Mouse (Mus musculus) retina, embryonic 14.5 days (tissue): ENCODE measurements around the gene Ubr7.

Experiments
- DNase-seq: peaks from one replicate; pipeline ENCODE4 v3.0.0-alpha.2; 2015; ENCODE audit warnings: low spot score

Gene Ubr7

GRCm38 (mm10) chr12:102757689-102758402 lies at the start of gene Ubr7, which contains the start of the genes Gm28051 and Gon7:
Ubr7 (plus strand) TSS chr12:102757967.
Gm28051 (minus strand) TSS chr12:102757765.
Gon7 (minus strand) TSS chr12:102757803.
- DNase-seq, result peak; percentile 97

GRCm38 (mm10) chr12:102708220-102708619 lies 49.5 kb upstream of the Ubr7 start:
- no peak for DNase-seq

- no peak for DNase-seq
Observed at GRCm38 (mm10) chr12:102709896-102710295, 47.9 kb upstream of the Ubr7 start.

GRCm38 (mm10) chr12:102710851-102711375 lies 46.9 kb upstream of the Ubr7 start:
- no peak for DNase-seq

DNA sequence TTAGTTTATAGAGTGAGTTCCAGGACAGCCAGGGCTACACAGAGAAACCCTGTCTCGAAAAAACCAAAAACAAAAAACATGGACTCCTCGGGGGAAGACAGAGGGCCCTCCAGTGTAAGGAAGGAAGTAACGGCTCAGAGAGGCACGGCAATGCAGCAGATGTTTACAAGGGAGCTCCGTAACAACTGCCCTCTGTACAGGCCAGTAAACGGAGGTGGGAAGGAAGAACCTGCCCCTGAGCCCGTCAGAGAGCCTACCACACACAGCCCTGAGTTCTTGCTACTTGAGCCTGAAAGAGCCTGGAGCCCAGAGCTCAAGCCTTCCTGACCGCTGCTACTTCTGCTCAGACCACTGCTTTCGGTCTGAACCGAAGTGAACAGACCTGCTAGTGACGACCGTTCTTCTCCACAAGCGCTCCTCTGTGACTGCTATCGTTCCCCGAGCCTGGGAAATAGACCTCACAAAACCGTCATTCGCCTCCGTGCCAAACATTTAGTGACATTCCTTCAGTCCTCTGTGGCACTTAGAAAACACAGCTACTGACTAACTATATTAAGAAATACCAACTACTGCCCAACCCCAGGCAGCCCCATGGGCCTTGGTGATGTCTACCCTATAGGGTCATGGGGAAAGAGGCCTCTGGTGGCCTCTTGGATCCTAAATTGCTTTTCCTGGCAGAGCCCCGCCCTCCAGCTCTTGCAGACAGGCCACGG lies 44.5 kb upstream of the Ubr7 start:
- no peak for DNase-seq

- no peak for DNase-seq
Observed at GRCm38 (mm10) chr12:102714116-102714515, 43.7 kb upstream of the Ubr7 start.

GRCm38 (mm10) chr12:102714654-102715395 lies 42.9 kb upstream of the Ubr7 start:
- no peak for DNase-seq

DNA sequence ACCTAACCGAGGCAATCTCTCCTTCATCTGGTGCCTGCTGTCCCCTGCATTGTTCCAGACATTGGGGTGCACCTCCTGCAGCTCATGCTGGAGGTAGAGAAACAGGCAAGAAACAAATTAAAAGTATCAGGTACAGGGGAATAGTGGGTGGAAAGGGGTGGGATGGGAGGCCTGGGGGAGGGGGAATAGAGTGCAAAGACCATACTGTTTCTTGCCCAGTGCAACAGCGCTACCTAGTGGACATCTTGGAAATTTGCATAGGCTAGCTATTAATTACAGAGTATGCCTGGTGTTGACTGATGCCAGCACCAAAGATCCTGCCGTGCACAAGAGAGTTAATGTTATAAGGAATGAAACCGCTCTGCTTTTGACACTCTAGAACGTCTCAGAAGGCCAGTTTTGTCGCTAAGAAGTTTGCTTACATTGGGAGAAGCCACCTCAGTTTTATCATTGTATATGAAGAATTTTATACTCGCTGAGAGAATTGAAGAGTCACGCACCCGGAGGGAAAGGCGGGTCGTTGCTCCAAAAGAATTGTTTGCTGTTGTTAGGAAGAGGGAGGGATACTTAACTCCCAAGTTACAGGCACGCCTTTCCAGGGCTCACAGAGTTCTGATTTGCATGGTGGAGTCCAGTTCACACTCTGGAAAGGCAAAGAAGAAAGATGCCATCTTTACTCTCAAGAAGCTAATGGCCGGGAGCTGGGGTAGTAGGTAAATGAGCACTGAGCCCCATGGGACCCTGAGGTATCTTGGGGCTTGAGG lies 38.0 kb upstream of the Ubr7 start:
- peak; percentile 86 for DNase-seq

DNA sequence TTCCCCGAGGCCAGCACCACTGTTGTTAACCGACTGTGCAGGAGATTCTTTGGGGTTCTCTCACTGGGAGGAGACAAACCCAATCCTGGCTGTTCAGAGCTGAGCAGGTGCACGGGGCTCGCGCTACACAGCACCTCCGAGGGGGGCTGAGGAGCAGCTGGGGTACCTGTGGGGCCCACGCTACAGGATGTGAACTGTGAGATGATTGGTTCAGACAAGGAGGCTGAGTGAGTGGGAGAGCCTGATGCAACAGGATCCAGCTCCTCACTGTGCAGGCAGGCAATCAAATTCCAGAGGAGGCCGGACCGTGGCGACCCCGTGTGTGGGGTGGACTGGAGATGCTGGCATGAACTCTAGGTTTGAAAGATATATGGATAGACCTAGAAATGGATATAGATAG lies 35.3 kb upstream of the Ubr7 start:
- peak; percentile 22 for DNase-seq

DNA sequence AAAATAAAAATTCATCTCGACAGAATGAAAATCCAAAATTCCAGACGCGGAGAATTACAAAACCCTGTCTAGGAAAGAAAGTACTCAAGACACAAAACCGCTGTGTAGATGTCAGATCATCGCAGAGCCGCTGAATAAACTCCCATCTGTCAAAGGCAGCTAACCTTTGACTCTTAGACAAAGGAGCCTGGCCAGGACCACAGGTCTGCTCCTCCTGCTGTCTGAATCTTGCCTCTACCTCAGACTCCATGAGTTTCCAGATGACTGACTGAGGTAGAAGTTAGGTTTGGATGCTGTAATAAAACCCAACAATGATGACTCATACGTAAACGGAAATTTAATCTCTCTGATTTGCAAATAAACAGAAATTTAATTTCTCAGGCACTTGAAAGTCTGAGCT lies 34.8 kb upstream of the Ubr7 start:
- DNase-seq, result peak; percentile 18

DNA sequence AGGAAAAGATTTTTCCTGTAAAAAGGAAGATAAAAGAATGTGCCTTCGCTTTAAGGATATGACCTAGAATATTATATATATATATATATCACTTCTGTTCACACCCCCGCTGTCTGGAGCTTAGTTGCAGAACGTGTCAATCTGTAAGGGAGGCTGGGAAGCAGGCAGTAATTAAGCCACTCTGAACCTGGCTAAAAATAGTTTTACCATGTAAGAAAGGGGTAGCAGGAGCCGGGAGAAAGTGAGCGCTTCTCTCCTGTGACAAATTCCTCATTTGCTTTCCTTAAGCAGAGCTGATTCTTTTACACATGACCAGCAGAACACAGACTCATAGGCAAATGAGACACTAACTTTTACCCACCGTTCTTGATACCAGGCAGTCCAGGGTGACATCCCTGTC lies 33.9 kb upstream of the Ubr7 start:
- no peak for DNase-seq

GRCm38 (mm10) chr12:102725146-102725545 lies 32.6 kb upstream of the Ubr7 start:
- DNase-seq, result no peak

- DNase-seq, result no peak
Observed at GRCm38 (mm10) chr12:102725761-102726175, 32.0 kb upstream of the Ubr7 start.

DNA sequence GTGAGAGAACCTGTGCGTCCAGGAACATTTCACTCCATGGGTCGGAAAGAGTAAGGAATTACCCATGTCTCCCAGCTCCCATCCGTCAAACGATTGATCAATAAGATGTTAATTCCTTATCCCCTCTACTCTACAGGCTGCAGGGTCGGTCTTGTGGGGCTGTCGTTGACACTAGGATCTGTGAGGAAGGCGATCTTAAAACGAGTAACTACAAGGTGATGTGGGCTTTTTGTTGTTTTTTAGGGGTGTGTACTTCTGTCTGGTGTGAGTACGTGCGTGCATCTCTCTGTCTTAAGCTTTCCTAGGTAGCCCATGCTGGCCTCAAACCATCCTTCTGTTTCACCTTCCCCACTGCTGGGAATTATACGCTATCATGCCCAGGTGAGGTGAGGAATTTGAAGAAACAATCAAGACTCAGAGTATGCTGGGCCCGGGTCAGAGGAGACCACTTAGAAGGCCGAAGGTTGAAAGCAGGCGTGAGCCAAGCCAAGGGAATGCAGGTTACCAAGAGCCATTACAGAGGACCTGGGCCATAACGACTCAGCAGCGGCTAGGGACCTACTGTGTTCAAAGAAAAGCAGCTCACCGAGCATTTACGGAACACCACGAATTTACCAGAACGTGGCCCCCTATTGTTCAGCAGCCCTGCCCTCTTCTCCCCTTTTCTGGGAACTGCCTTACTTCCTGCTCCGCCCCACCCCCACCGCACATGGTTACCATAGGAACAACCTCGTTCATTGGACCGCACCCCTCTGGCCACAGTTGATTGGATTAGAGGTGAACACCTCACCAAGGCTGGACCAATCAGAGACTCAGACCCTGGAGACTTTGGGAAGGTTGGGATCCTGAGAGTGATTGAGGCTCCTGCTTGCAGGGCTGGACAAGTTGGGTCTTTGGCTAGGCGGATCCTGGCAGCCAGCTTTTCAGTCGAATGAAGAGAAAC lies 27.6 kb upstream of the Ubr7 start:
- DNase-seq, result peak; percentile 93

GRCm38 (mm10) chr12:102730798-102731619 lies 26.8 kb upstream of the Ubr7 start:
- peak; percentile 49 for DNase-seq

DNA sequence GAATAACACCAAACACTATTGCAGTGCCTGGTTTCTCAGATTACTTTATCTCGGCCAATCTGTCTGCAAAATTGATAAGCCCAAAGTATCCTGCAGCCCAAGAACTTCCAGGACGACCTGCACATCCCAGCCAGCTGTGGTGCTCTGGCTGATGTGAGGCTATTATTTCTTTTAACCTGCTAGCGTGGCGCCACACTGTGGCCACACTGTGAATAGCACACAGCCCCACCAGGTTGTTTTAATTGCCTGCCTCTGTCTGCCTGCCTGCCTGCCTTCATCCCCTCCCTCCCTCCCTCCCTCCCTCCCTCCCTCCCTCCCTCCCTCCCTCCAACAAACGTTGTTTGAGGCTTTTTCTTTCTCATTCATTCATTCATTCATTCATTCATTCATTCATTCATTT lies 24.4 kb upstream of the Ubr7 start:
- peak; percentile 80 for DNase-seq

DNA sequence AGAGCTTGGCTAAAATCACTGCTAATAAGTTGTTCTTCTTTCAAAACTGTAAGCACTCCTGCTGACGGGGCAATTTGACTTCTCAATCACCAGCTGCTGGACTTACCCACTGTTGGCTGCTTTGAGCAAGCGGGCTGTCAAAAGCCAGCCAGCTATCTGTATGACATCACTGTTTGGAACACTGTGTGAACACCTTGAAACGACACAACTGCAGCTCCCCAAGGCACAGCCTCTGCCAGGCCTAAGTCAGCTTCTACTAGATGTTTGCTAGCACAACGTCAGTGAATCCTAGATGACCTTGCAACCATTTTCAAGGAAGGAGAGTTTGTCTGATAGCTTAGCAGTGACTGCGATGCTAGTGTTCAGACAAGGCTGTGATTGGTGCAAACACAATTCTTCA lies 18.7 kb upstream of the Ubr7 start:
- DNase-seq, result no peak

DNA sequence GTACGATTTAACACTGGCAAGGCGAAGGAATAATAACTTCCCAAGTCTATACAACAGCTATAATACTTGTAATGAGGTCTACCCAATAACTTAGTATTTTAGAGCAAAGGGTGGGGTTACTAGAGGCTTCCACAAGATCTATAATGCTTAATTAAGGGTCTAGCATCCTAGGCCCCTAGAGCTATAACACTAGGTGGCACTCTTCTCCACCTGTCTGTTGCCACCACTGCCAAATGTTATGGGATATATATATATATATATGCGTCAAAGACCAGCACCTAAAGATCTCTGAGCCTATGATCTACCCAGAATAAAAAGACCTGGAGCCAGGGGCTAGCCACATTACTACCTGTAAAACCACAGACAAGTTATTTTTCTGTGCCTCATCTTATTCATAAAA lies 17.5 kb upstream of the Ubr7 start:
- DNase-seq, result peak; percentile 64

- DNase-seq, result no peak
Observed at GRCm38 (mm10) chr12:102742056-102742455, 15.7 kb upstream of the Ubr7 start.
